Comparison of ENCODE assay signal across 10 mouse cellular contexts in genomic region chr17:31982326-31983190, GRCm38 (mm10). TPM values are rescaled to one million over a fixed set of nuclear protein-coding genes. Genes with fewer than 3 reads are reported as not detected.
A peak's percentile ranks its signal among the peaks of the same experiment; 100 is the strongest.
DNase-seq lines count a peak whose midpoint lies in the region; ATAC-seq and TF ChIP-seq lines count a peak whose summit lies in the region.
"Had no signal": no experiment of that assay in that cellular context is flagged by ENCODE, and none has a peak within 500 bp of the region (broad histone marks: within the 10 kb centered on the region; RNA-seq: fewer than 3 reads in every experiment).

No protein-coding gene starts in this region.

- H3K9ac ChIP-seq in forebrain, embryonic 11.5 days (ENCODE audit: low read length) = no peak overlapping the region
- H3K9ac ChIP-seq: midbrain, embryonic 12.5 days had no signal

- WGBS in spleen, adult 2 months = 92% methylated on average over 11 of the region's 11 CpGs
- WGBS in heart, embryonic 10.5 days = 64% methylated on average over 11 of the region's 11 CpGs
- whole genome bisulfite sequencing in lung, adult 2 months = 41% methylated on average over 11 of the region's 11 CpGs
- 85% methylated on average over 11 of the region's 11 CpGs for WGBS in forebrain, embryonic 11.5 days

- no peak for ATAC-seq in CD4-positive, CD25-positive, alpha-beta regulatory T cell, adult 4 months
- no peak for ATAC-seq in forebrain, embryonic 11.5 days (replicated peaks; ENCODE audit: low FRiP score)

- TF ChIP-seq POLR2A in spleen, adult 2 months (IDR thresholded peaks at IDR 0.05; ENCODE audit: low read depth, low read length) = no peak
- peak; percentile 27; the same call in 1 of the 2 replicates for TF ChIP-seq POLR2A in lung, adult 2 months (IDR thresholded peaks at IDR 0.05; ENCODE audit: borderline replicate concordance, extremely low read depth, low read depth, low read length)

- no peaks in the 10 kb centered on the region for H3K9me3 ChIP-seq in heart, embryonic 10.5 days
- H3K9me3 ChIP-seq in forebrain, embryonic 11.5 days (ENCODE audit: control insufficient read depth, low read length) = no peaks in the 10 kb centered on the region
- H3K9me3 ChIP-seq: midbrain, embryonic 12.5 days had no signal

- TF ChIP-seq CTCF in spleen, adult 2 months (IDR thresholded peaks at IDR 0.05; ENCODE audit: extremely low read depth, insufficient read depth, insufficient read length, insufficient replicate concordance) = no peak
- TF ChIP-seq CTCF in lung, adult 2 months (IDR thresholded peaks at IDR 0.05; ENCODE audit: insufficient read depth, low read length) = no peak

- no peak overlapping the region for H3K4me2 ChIP-seq in forebrain, embryonic 11.5 days (ENCODE audit: low read depth, low read length, severe bottlenecking)
- H3K4me2 ChIP-seq: midbrain, embryonic 12.5 days had no signal

- H3K4me1 ChIP-seq in spleen, adult 2 months (ENCODE audit: control insufficient read depth, insufficient read depth, insufficient read length) = no peaks in the 10 kb centered on the region
- peaks cover 26% of the 10 kb centered on the region for H3K4me1 ChIP-seq in heart, embryonic 10.5 days
- H3K4me1 ChIP-seq in lung, adult 2 months (ENCODE audit: control insufficient read depth, insufficient read depth, low read length) = peaks cover 11% of the 10 kb centered on the region; the same call in 1 of the 2 replicates
- no peaks in the 10 kb centered on the region for H3K4me1 ChIP-seq in forebrain, embryonic 11.5 days (replicated peaks; ENCODE audit: control insufficient read depth, insufficient read depth, low read length)
- H3K4me1 ChIP-seq: midbrain, embryonic 12.5 days had no signal

- no peaks in the 10 kb centered on the region for H3K27me3 ChIP-seq in spleen, adult 2 months (ENCODE audit: control insufficient read depth, insufficient read depth, low read length)
- no peaks in the 10 kb centered on the region for H3K27me3 ChIP-seq in heart, embryonic 10.5 days (ENCODE audit: insufficient read depth, poor library complexity, severe bottlenecking)
- no peaks in the 10 kb centered on the region for H3K27me3 ChIP-seq in forebrain, embryonic 11.5 days (ENCODE audit: control insufficient read depth, insufficient read depth, low read length)
- H3K27me3 ChIP-seq: midbrain, embryonic 12.5 days had no signal

- H3K4me3 ChIP-seq in spleen, adult 2 months (ENCODE audit: extremely low read depth, insufficient read depth, insufficient read length) = no peak overlapping the region
- H3K4me3 ChIP-seq in heart, embryonic 10.5 days = no peak overlapping the region
- no peak overlapping the region for H3K4me3 ChIP-seq in lung, adult 2 months (replicated peaks; ENCODE audit: extremely low read depth, low read depth, low read length)
- H3K4me3 ChIP-seq in forebrain, embryonic 11.5 days (ENCODE audit: low read depth, low read length) = no peak overlapping the region
- H3K4me3 ChIP-seq: midbrain, embryonic 12.5 days had no signal

- peak overlapping the region; percentile 43; the same call in 1 of the 2 replicates for H3K27ac ChIP-seq in spleen, adult 2 months (ENCODE audit: insufficient read depth, low read length)
- H3K27ac ChIP-seq in heart, embryonic 10.5 days = peak overlapping the region; percentile 70
- no peak overlapping the region for H3K27ac ChIP-seq in forebrain, embryonic 11.5 days (ENCODE audit: low read depth, low read length)
- H3K27ac ChIP-seq: midbrain, embryonic 12.5 days had no signal

- DNase-seq in spleen, adult 2 months (ENCODE audit: low read depth in 1 of 2, low spot score in 2 of 2) = no peak
- no peak for DNase-seq in spleen, adult 12 weeks (ENCODE audit: low spot score)
- DNase-seq in heart, embryonic 10.5 days (ENCODE audit: low spot score) = no peak
- peak; percentile 70 for DNase-seq in lung, adult 2 months
- peak; percentile 75 for DNase-seq in yolk sac, embryonic 10.5 days (ENCODE audit: low spot score)
- no peak for DNase-seq in right cerebral cortex, postnatal 10 days (ENCODE audit: low spot score in 2 of 2)
- DNase-seq in forebrain, embryonic 11.5 days (ENCODE audit: low spot score) = no peak
- DNase-seq: right cerebral cortex, postnatal 4 days had no signal

- H3K36me3 ChIP-seq in spleen, adult 2 months (ENCODE audit: control insufficient read depth, insufficient read depth, low read length) = no peaks in the 10 kb centered on the region
- no peaks in the 10 kb centered on the region for H3K36me3 ChIP-seq in heart, embryonic 10.5 days
- no peaks in the 10 kb centered on the region for H3K36me3 ChIP-seq in forebrain, embryonic 11.5 days (ENCODE audit: control insufficient read depth, insufficient read depth, low read length)
- H3K36me3 ChIP-seq: midbrain, embryonic 12.5 days had no signal

RNA-seq across cellular contexts. Expression of gene Rrp1b, which starts 53.3 kb away (rescaled TPM):
- polyA plus RNA-seq in spleen, adult 2 months (2012; rRNA removed) = 9.1 and 9.4 TPM in 2 replicates
- 51.2 and 76.6 TPM in 2 replicates for polyA plus RNA-seq in heart, embryonic 10.5 days (2016; fragmentation: Nextera tagmentation; extraction: Ambion mirVana)
- 10.0 and 12.6 TPM in 2 replicates for polyA plus RNA-seq in lung, adult 2 months (2012; rRNA removed)
- 10 to 100 TPM; 57.7 to 68.2 TPM for polyA plus RNA-seq in CD4-positive, CD25-positive, alpha-beta regulatory T cell, adult 4 months (2017; shearing (Covaris generic))
- polyA plus RNA-seq in forebrain, embryonic 11.5 days (2014; fragmentation: Nextera tagmentation; extraction: Ambion mirVana) = 67.7 and 70.7 TPM in 2 replicates

RNA-seq across cellular contexts. Expression of gene Hsf2bp, which starts 53.6 kb away (rescaled TPM):
- 0.15 TPM in 1 of 2 replicates, not detected in the other for polyA plus RNA-seq in spleen, adult 2 months (2012; rRNA removed)
- 0.57 and 0.62 TPM in 2 replicates for polyA plus RNA-seq in heart, embryonic 10.5 days (2016; fragmentation: Nextera tagmentation; extraction: Ambion mirVana)
- polyA plus RNA-seq in lung, adult 2 months (2012; rRNA removed) = 0.38 and 0.42 TPM in 2 replicates
- polyA plus RNA-seq in CD4-positive, CD25-positive, alpha-beta regulatory T cell, adult 4 months (2017; shearing (Covaris generic)) = 1 to 10 TPM; 2.7 to 2.9 TPM
- polyA plus RNA-seq in forebrain, embryonic 11.5 days (2014; fragmentation: Nextera tagmentation; extraction: Ambion mirVana) = 0.31 and 0.44 TPM in 2 replicates

Comparison
In these comparisons a context has a peak if more than half of its experiments do, and no peak if none do; other contexts are left out.
1. DNase-seq: peak in lung, adult 2 months (single experiment) and yolk sac, embryonic 10.5 days (single experiment); none in spleen, adult 2 months (0 of 2), spleen, adult 12 weeks (single experiment), heart, embryonic 10.5 days (single experiment), right cerebral cortex, postnatal 10 days (0 of 2) and forebrain, embryonic 11.5 days (single experiment).